ENCODE assay signal across 8 mouse cellular contexts in genomic region chr10:60752040-60753020, GRCm38 (mm10). TPM values are rescaled to one million over a fixed set of nuclear protein-coding genes. Genes with fewer than 3 reads are reported as not detected.
A peak's percentile ranks its signal among the peaks of the same experiment; 100 is the strongest.
DNase-seq lines count a peak whose midpoint lies in the region; ATAC-seq lines count a peak whose summit lies in the region.

Gene Slc29a3 (minus strand): TSS chr10:60752794.

- H3K9me3 ChIP-seq in heart, embryonic 13.5 days: no peaks in the 10 kb centered on the region; the same call in 1 of the 2 replicates
- peaks cover 5% of the 10 kb centered on the region; the same call in 1 of the 2 replicates for H3K9me3 ChIP-seq in liver, embryonic 12.5 days (replicated peaks)
- H3K9me3 ChIP-seq in stomach, embryonic 15.5 days: no peaks in the 10 kb centered on the region

- peaks cover 19% of the 10 kb centered on the region; the same call in 1 of the 2 replicates for H3K36me3 ChIP-seq in heart, embryonic 13.5 days
- no peaks in the 10 kb centered on the region for H3K36me3 ChIP-seq in liver, embryonic 12.5 days
- no peaks in the 10 kb centered on the region for H3K36me3 ChIP-seq in stomach, embryonic 15.5 days

- H3K9ac ChIP-seq in heart, embryonic 13.5 days: peak within 1 kb of the TSS; percentile 88
- peak within 1 kb of the TSS; percentile 79 for H3K9ac ChIP-seq in liver, embryonic 12.5 days
- peak within 1 kb of the TSS; percentile 57 for H3K9ac ChIP-seq in stomach, embryonic 15.5 days

- ATAC-seq in heart, embryonic 13.5 days (ENCODE audit: extremely low read depth, insufficient number of reproducible peaks, low FRiP score, low TSS enrichment): peak; percentile 94
- ATAC-seq in liver, embryonic 12.5 days: peak; percentile 93
- ATAC-seq in stomach, embryonic 15.5 days (ENCODE audit: insufficient read depth, low FRiP score, low read depth): peak; percentile 93

- H3K4me3 ChIP-seq in brown adipose tissue, adult 24 weeks (ENCODE audit: insufficient read depth, low read depth, low read length): peak within 1 kb of the TSS; percentile 82
- H3K4me3 ChIP-seq in heart, embryonic 13.5 days: peak within 1 kb of the TSS; percentile 61
- H3K4me3 ChIP-seq in liver, embryonic 12.5 days: peak within 1 kb of the TSS; percentile 62
- H3K4me3 ChIP-seq in stomach, embryonic 15.5 days (replicated peaks): peak within 1 kb of the TSS; percentile 65

- peak within 1 kb of the TSS; percentile 15; the same call in 1 of the 2 replicates for H3K27ac ChIP-seq in brown adipose tissue, adult 24 weeks (replicated peaks; ENCODE audit: low read depth, low read length)
- peak within 1 kb of the TSS; percentile 55 for H3K27ac ChIP-seq in heart, embryonic 13.5 days (replicated peaks)
- peak within 1 kb of the TSS; percentile 37; the same call in 1 of the 2 replicates for H3K27ac ChIP-seq in liver, embryonic 12.5 days
- peak within 1 kb of the TSS; percentile 57 for H3K27ac ChIP-seq in stomach, embryonic 15.5 days

- H3K4me1 ChIP-seq in brown adipose tissue, adult 24 weeks (ENCODE audit: control insufficient read depth, insufficient read depth, insufficient read length, low read length): peaks cover 8% of the 10 kb centered on the region
- peaks cover 18% of the 10 kb centered on the region for H3K4me1 ChIP-seq in heart, embryonic 13.5 days
- H3K4me1 ChIP-seq in liver, embryonic 12.5 days: peaks cover 20% of the 10 kb centered on the region
- H3K4me1 ChIP-seq in stomach, embryonic 15.5 days: peaks cover 6% of the 10 kb centered on the region

- DNase-seq in CD4-positive, CD25-positive, alpha-beta regulatory T cell, adult 2 months (ENCODE audit: low read depth, low spot score): peak; percentile 97
- peak; percentile 11 for DNase-seq in fat pad, adult 2 months (ENCODE audit: extremely low read depth, low read depth, low spot score)
- DNase-seq in kidney, postnatal 10 days: peak; percentile 99
- peak; percentile 97 to 98 for DNase-seq in natural killer cell, adult 2 months (ENCODE audit: low spot score in 2 of 2)

- 12% methylated on average over 41 of the region's 41 CpGs for WGBS in heart, embryonic 13.5 days
- 10% methylated on average over 39 of the region's 41 CpGs for WGBS in liver, embryonic 12.5 days (ENCODE audit: insufficient replicate concordance)
- WGBS in stomach, embryonic 15.5 days: 9% methylated on average over 41 of the region's 41 CpGs

- H3K4me2 ChIP-seq in heart, embryonic 13.5 days: peak within 1 kb of the TSS; percentile 83
- H3K4me2 ChIP-seq in liver, embryonic 12.5 days: peak within 1 kb of the TSS; percentile 76
- peak within 1 kb of the TSS; percentile 79 for H3K4me2 ChIP-seq in stomach, embryonic 15.5 days

- no peaks in the 10 kb centered on the region for H3K27me3 ChIP-seq in heart, embryonic 13.5 days (replicated peaks)
- H3K27me3 ChIP-seq in liver, embryonic 12.5 days (replicated peaks): no peaks in the 10 kb centered on the region
- H3K27me3 ChIP-seq in stomach, embryonic 15.5 days (replicated peaks): no peaks in the 10 kb centered on the region

RNA-seq across cellular contexts. Expression of gene Slc29a3, which starts in this region (rescaled TPM):
- 3.6 and 5.4 TPM in 2 replicates for polyA plus RNA-seq in brown adipose tissue, adult 24 weeks (2012; ENCODE audit: insufficient read depth, insufficient read length, missing spikeins)
- polyA plus RNA-seq in heart, embryonic 13.5 days (2015; fragmentation: Nextera tagmentation; extraction: Ambion mirVana): 5.4 and 5.6 TPM in 2 replicates
- polyA plus RNA-seq in liver, embryonic 12.5 days (2016; fragmentation: Nextera tagmentation; extraction: Ambion mirVana): 3.6 and 4.2 TPM in 2 replicates
- 11.3 and 11.4 TPM in 2 replicates for polyA plus RNA-seq in stomach, embryonic 15.5 days (2015; fragmentation: Nextera tagmentation; extraction: Ambion mirVana)

Comparison
In these comparisons a context has a peak if more than half of its experiments do, and no peak if none do; other contexts are left out.
1. Peak in every context shown above with its lines: DNase-seq, ATAC-seq, H3K4me3 ChIP-seq and H3K27ac ChIP-seq.
2. DNase-seq: peak in every context shown above with its lines; median percentile 99 in kidney, postnatal 10 days; 98 in natural killer cell, adult 2 months; 97 in CD4-positive, CD25-positive, alpha-beta regulatory T cell, adult 2 months; 11 in fat pad, adult 2 months.